Mouse (Mus musculus) ES-E14 (cell line): ENCODE measurements around the gene Col23a1. TPM values are rescaled to one million over a fixed set of nuclear protein-coding genes. Genes with fewer than 3 reads are reported as not detected.
A peak's percentile ranks its signal among the peaks of the same experiment; 100 is the strongest.

Experiments
- DNase-seq: peaks from one replicate; pipeline ENCODE4 v3.0.0-alpha.2; 2013; ENCODE audit warnings: low read depth, low spot score
- H3K27ac ChIP-seq: 2 replicates; pipeline ENCODE4 v1.5.1; 2012; ENCODE audit warnings: low read depth, mild to moderate bottlenecking, low read length, moderate library complexity, mixed read lengths; ENCODE audit not compliant: poor library complexity, insufficient read depth, severe bottlenecking
- H3K36me3 ChIP-seq: 2 replicates; pipeline ENCODE4 v1.6.1; 2012; ENCODE audit warnings: mild to moderate bottlenecking, low read length, moderate library complexity, mixed read lengths; ENCODE audit not compliant: control insufficient read depth, poor library complexity, insufficient read depth, severe bottlenecking
- H3K4me1 ChIP-seq, 2 experiments: fragments of 150-350 bp in 1 of 2; sonication (generic) in 1 of 2; 2 replicates each; pipeline ENCODE4 v1.6.1; 2012; ENCODE audit warnings: low read length in 2 of 2, mild to moderate bottlenecking in 1 of 2, mixed read lengths in 1 of 2; ENCODE audit not compliant: control insufficient read depth in 2 of 2, insufficient read depth in 2 of 2, poor library complexity in 1 of 2
- H3K4me3 ChIP-seq, 2 experiments: fragments of 150-350 bp in 1 of 2; sonication (generic) in 1 of 2; 2 replicates each; pipeline ENCODE4 v1.5.1; 2012; ENCODE audit warnings: low read length in 2 of 2, low read depth in 1 of 2, mild to moderate bottlenecking in 1 of 2, mixed read lengths in 1 of 2; ENCODE audit not compliant: insufficient read depth in 1 of 2, poor library complexity in 1 of 2, severe bottlenecking in 1 of 2
- H3K9ac ChIP-seq: 2 replicates; pipeline ENCODE4 v1.6.1; 2012; ENCODE audit warnings: low read depth, mild to moderate bottlenecking, low read length, mixed read lengths; ENCODE audit not compliant: poor library complexity, insufficient read depth, severe bottlenecking
- H3K9me3 ChIP-seq: fragments of 150-350 bp; sonication (generic); 2 replicates; pipeline ENCODE4 v1.6.1; 2012; ENCODE audit warnings: low read depth, mild to moderate bottlenecking, low read length; ENCODE audit not compliant: control insufficient read depth, insufficient read depth
- CHD2 ChIP-seq: IDR thresholded peaks from 2 replicates; pipeline ENCODE4 v1.6.1; 2014; ENCODE audit warnings: mild to moderate bottlenecking, low read depth, low read length, inconsistent platforms
- HCFC1 ChIP-seq: IDR thresholded peaks from 2 replicates; pipeline ENCODE4 v1.6.1; 2012; ENCODE audit warnings: low read length, inconsistent platforms, borderline replicate concordance; ENCODE audit not compliant: insufficient read depth
- MAFK ChIP-seq: IDR thresholded peaks from 2 replicates; pipeline ENCODE4 v1.6.1; 2014; ENCODE audit warnings: mild to moderate bottlenecking, low read depth, low read length, inconsistent platforms; ENCODE audit not compliant: insufficient read depth
- ZC3H11A ChIP-seq: IDR thresholded peaks from 2 replicates; pipeline ENCODE4 v1.6.1; 2012; ENCODE audit warnings: low read depth, mild to moderate bottlenecking, inconsistent platforms, low read length, borderline replicate concordance
- ZNF384 ChIP-seq: IDR thresholded peaks from 2 replicates; pipeline ENCODE4 v1.6.1; 2012; ENCODE audit warnings: low read depth, low read length, inconsistent platforms
- in situ Hi-C, 2 experiments: fragments of 600-800 bp; cut with MboI; formaldehyde crosslinking; loops; one replicate each; pipeline ENCODE4 v1.15.1; 2025; ENCODE audit warnings: low sequenced_read_pairs in 2 of 2, inconsistent platforms in 1 of 2; ENCODE audit not compliant: unreplicated experiment in 2 of 2
- total RNA-seq: library from RNA; depleted of rRNA; stranded (reverse); fragments of 300-350 nt; gene quantifications from 2 replicates; pipeline ENCODE4 v1.2.3, GENCODE M21; 2012

Col23a1 gene
- total RNA-seq, 1 experiment, result 0.40 TPM

GRCm38 (mm10) chr11:51451925-51452324, 162.2 kb downstream of the Col23a1 start:
- TF ChIP-seq HCFC1, result no peak
- no peak for TF ChIP-seq ZC3H11A
- no peak for TF ChIP-seq ZNF384
- no peak for TF ChIP-seq MAFK
- no peak for TF ChIP-seq CHD2
- H3K9me3 ChIP-seq, result no peaks in the 10 kb centered on the region
- H3K27ac ChIP-seq, result no peak overlapping the region
- H3K4me3 ChIP-seq, result no peak overlapping the region
- in situ Hi-C loops, result no loop called here
- H3K4me1 ChIP-seq, result no peaks in the 10 kb centered on the region
- no peaks in the 10 kb centered on the region for H3K36me3 ChIP-seq
- no peak overlapping the region for H3K9ac ChIP-seq
- no peak for DNase-seq

- no peak overlapping the region for H3K27ac ChIP-seq
- no peak for TF ChIP-seq ZC3H11A
- no peak for TF ChIP-seq ZNF384
- no peak for TF ChIP-seq HCFC1
- no peaks in the 10 kb centered on the region for H3K4me1 ChIP-seq
- DNase-seq, result no peak
- H3K9ac ChIP-seq, result no peak overlapping the region
- in situ Hi-C loops, result no loop called here
- no peak overlapping the region for H3K4me3 ChIP-seq
- H3K9me3 ChIP-seq, result no peaks in the 10 kb centered on the region
- no peaks in the 10 kb centered on the region for H3K36me3 ChIP-seq
Observed at GRCm38 (mm10) chr11:51453742-51454141, 164.0 kb downstream of the Col23a1 start.

- Histone ChIP-seq H3K9me3 (no peaks in the 10 kb centered on the region), H3K4me3 (no peak overlapping the region), H3K4me1 (no peaks in the 10 kb centered on the region), H3K27ac (no peak overlapping the region), H3K9ac (no peak overlapping the region), H3K36me3 (no peaks in the 10 kb centered on the region)
- TF ChIP-seq ZC3H11A, result no peak
- no peak for TF ChIP-seq ZNF384
- no peak for TF ChIP-seq MAFK
- no peak for TF ChIP-seq CHD2
- TF ChIP-seq HCFC1, result no peak
- in situ Hi-C loops, result no loop called here
- peak; percentile 21 for DNase-seq
Observed at GRCm38 (mm10) chr11:51455501-51455900, 165.8 kb downstream of the Col23a1 start.

- Histone ChIP-seq H3K36me3 (no peaks in the 10 kb centered on the region), H3K27ac (no peak overlapping the region), H3K9ac (no peak overlapping the region), H3K9me3 (no peaks in the 10 kb centered on the region), H3K4me1 (no peaks in the 10 kb centered on the region), H3K4me3 (no peak overlapping the region)
- no peak for DNase-seq
- in situ Hi-C loops, result no loop called here
- no peak for TF ChIP-seq ZNF384
- TF ChIP-seq HCFC1, result no peak
- TF ChIP-seq ZC3H11A, result no peak
- TF ChIP-seq MAFK, result no peak
- TF ChIP-seq CHD2, result no peak
Observed at GRCm38 (mm10) chr11:51457624-51458023, 167.9 kb downstream of the Col23a1 start.

- TF ChIP-seq MAFK (no peak), HCFC1 (no peak), ZNF384 (no peak), ZC3H11A (no peak), CHD2 (no peak)
- in situ Hi-C loops, result no loop called here
- no peaks in the 10 kb centered on the region for H3K9me3 ChIP-seq
- H3K4me1 ChIP-seq, result no peaks in the 10 kb centered on the region
- H3K27ac ChIP-seq, result no peak overlapping the region
- no peak overlapping the region for H3K4me3 ChIP-seq
- no peak for DNase-seq
- no peaks in the 10 kb centered on the region for H3K36me3 ChIP-seq
- no peak overlapping the region for H3K9ac ChIP-seq
Observed at GRCm38 (mm10) chr11:51458649-51459048, 168.9 kb downstream of the Col23a1 start.
